Mouse (Mus musculus) mature B cell (primary cell): ENCODE measurements at regions not wholly inside any gene's neighbourhood (a gene's known extent, or its start where the extent isn't known, plus 50 kb on each side); places are given as distances from the start of the nearest gene placed in this dataset.

Source experiments
- in situ Hi-C: fragments of 300-500 bp; cut with MboI; formaldehyde crosslinking; loops from 2 replicates; pipeline ENCODE4 v1.14.3; 2019

GRCm38 (mm10) chr12:16075962-16076361, 259.2 kb upstream of the Trib2 start:
- in situ Hi-C loops: no loop called here

GRCm38 (mm10) chr12:16068940-16069339, 252.2 kb upstream of the Trib2 start:
- in situ Hi-C loops: no loop called here

GRCm38 (mm10) chr12:16062689-16063088, 246.0 kb upstream of the Trib2 start:
- in situ Hi-C loops: no loop called here

GRCm38 (mm10) chr12:16060461-16060860, 243.7 kb upstream of the Trib2 start:
- in situ Hi-C loops: no loop called here

GRCm38 (mm10) chr12:16058255-16058654, 241.5 kb upstream of the Trib2 start:
- in situ Hi-C loops: no loop called here

GRCm38 (mm10) chr12:16056831-16057230, 240.1 kb upstream of the Trib2 start:
- in situ Hi-C loops: no loop called here

- in situ Hi-C loops: no loop called here
Observed at GRCm38 (mm10) chr12:16056216-16056615, 239.5 kb upstream of the Trib2 start.

GRCm38 (mm10) chr12:16054591-16054990, 237.9 kb upstream of the Trib2 start:
- in situ Hi-C loops: no loop called here

- in situ Hi-C loops: no loop called here
Observed at GRCm38 (mm10) chr12:16053735-16054134, 237.0 kb upstream of the Trib2 start.

GRCm38 (mm10) chr12:16052998-16053397, 236.3 kb upstream of the Trib2 start:
- in situ Hi-C loops: no loop called here

GRCm38 (mm10) chr12:16052353-16052752, 235.6 kb upstream of the Trib2 start:
- in situ Hi-C loops: no loop called here

- in situ Hi-C loops: no loop called here
Observed at GRCm38 (mm10) chr12:16051439-16051838, 234.7 kb upstream of the Trib2 start.

- in situ Hi-C loops: no loop called here
Observed at GRCm38 (mm10) chr12:16049545-16049944, 232.8 kb upstream of the Trib2 start.

- in situ Hi-C loops: no loop called here
Observed at GRCm38 (mm10) chr12:16046643-16047042, 229.9 kb upstream of the Trib2 start.

- in situ Hi-C loops: no loop called here
Observed at GRCm38 (mm10) chr12:16045791-16046494, 229.2 kb upstream of the Trib2 start.

- in situ Hi-C loops: no loop called here
Observed at GRCm38 (mm10) chr12:16043466-16044214, 226.9 kb upstream of the Trib2 start.

GRCm38 (mm10) chr12:16042362-16042761, 225.6 kb upstream of the Trib2 start:
- in situ Hi-C loops: no loop called here

- in situ Hi-C loops: no loop called here
Observed at GRCm38 (mm10) chr12:16041129-16041528, 224.4 kb upstream of the Trib2 start.

GRCm38 (mm10) chr12:16035551-16035950, 218.8 kb upstream of the Trib2 start:
- in situ Hi-C loops: no loop called here

GRCm38 (mm10) chr12:16034691-16035515, 218.2 kb upstream of the Trib2 start:
- in situ Hi-C loops: no loop called here

GRCm38 (mm10) chr12:16026654-16027053, 209.9 kb upstream of the Trib2 start:
- in situ Hi-C loops: no loop called here

- in situ Hi-C loops: no loop called here
Observed at GRCm38 (mm10) chr12:16023273-16023672, 206.6 kb upstream of the Trib2 start.
